Mouse (Mus musculus) ES-Bruce4 (cell line): Measurements from ENCODE around the gene Epyc.

Experiments
- CTCF ChIP-seq: IDR thresholded peaks from one replicate; pipeline ENCODE4 v1.8.1; 2011; ENCODE audit warnings: low read depth, low read length
- POLR2A ChIP-seq: IDR thresholded peaks from one replicate; pipeline ENCODE4 v1.8.1; 2011; ENCODE audit warnings: low read length; ENCODE audit not compliant: insufficient read depth

- TF ChIP-seq POLR2A (no peak), CTCF (no peak)
Measured at GRCm38 (mm10) chr10:97715289-97715906, 71.5 kb downstream of the Epyc start.
